Mouse (Mus musculus) thymus, adult 2 months (tissue): ENCODE results near the gene Hip1.

Experiments used
- CTCF ChIP-seq: fragments of 200-500 bp; IDR thresholded peaks from 2 replicates; pipeline ENCODE4 v1.5.1; 2012; ENCODE audit warnings: mild to moderate bottlenecking, control low read depth, low read length, moderate library complexity, borderline replicate concordance; ENCODE audit not compliant: control insufficient read depth, poor library complexity, insufficient read depth; ENCODE audit errors: extremely low read depth
- POLR2A ChIP-seq: fragments of 200-500 bp; IDR thresholded peaks from 2 replicates; pipeline ENCODE4 v1.6.1; 2012; ENCODE audit warnings: mild to moderate bottlenecking, low read length, control low read depth, moderate library complexity; ENCODE audit not compliant: control insufficient read depth, poor library complexity, insufficient read depth; ENCODE audit errors: extremely low read depth

DNA sequence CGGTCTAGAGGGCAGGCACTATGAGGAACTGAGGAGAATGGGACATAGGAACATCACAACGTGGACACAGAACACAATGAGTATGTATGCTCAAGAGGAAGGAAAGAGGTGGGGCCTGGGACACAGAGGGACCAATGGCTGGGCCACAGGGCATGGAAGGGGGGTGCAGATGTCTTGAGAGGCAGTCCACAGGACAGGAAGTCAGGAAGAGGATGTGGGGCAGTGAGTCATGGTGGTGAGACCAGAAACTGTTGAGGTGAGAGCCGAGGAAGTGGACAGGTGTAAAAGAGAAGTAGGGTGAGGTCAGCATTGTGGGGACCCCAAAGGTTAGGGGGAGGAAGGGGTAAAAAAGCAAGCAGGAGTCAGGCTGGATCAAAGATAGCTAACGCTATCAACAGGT lies 7.6 kb downstream of the Hip1 start:
- TF ChIP-seq POLR2A (no peak), CTCF (no peak)
